Mouse (Mus musculus): ENCODE measurements at regions not wholly inside any gene's neighbourhood (a gene's known extent, or its start where the extent isn't known, plus 50 kb on each side); places are given as distances from the start of the nearest gene placed in this dataset.

DNA sequence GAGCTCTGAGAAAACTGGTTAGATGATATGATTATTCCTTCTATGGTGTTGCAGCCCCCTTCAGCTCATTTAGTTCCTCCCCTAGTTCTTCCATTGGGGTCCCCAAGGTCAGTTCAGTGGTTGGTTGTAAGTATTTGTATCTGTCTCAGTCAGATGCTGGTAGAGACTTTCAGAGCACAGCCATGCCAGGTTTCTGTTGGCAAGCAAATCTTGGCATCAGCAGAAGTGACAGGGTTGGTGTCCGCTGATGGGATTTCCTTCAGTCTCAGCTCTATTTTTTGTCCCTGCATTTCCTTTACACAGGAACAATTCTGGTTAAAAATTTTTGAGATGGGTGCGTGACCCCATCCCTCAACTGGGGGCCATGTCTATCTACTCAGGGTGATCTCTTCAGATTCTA lies 55.3 kb upstream of the Spaca1 start:
- no peak for DNase-seq

DNA sequence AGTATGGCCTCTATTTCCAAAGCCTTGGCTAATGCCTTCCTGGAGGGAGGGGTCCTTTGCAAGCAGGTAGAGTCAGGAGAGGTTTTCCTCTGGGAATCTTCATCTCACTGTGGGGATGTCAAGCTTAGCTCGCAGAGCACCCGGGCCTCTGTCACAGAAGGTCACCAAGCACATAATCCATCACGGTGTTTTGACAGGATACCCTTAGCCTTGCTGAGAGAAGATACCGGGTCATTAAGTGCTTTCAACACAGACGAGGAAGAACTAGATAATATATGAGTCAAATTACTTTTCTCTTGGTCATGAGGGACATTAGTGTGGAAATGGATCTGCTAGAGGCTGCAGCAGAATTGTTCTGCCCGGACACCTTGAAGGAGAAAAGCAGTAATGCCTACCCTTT lies 64.3 kb upstream of the Spaca1 start:
- no peak for DNase-seq

DNA sequence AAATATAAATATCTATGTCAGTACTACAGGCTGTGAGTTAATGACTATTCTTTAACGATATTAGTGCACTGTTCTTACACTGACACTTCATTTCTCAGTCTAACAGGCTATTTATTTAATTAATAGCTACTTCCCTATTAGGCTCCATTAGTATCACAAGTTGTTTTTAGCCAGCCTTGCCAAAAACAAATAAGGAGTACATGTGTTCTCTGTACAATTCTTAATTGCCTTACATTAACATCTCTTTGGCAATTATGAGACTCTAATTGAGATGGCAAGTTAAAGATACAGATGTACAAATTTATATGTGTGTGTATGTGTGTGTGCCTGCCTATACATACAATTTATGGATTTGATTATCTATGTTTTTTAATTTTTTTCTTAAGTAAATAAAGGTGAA lies 67.1 kb upstream of the Spaca1 start:
- no peak for DNase-seq

DNA sequence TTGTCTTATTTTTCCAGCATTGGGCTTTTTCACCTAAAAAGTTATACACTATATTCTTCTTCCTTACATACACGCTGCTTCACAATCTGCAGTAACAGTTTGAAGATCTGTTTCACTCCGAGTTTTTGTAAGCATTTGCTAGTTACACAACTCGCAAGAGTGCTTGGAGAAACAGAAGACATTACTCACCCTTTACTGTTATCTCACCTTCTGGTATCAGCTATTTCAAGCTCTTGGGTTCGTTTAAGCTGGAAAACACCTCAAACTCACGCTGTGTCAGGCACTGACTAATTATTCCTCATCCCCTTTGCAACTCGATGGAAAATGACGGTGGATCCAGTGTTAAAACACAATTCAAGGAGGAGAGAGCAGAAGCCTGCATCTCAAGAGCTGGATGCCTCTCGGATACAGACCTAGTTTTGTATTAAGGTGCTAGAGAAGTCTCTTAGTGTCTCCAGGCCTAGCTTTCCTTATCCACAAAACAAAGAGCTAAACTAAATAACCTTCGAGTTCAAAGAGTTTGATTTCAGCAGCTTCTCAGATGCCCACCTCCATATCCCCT lies 73.0 kb upstream of the Spaca1 start:
- DNase-seq, result no peak

DNA sequence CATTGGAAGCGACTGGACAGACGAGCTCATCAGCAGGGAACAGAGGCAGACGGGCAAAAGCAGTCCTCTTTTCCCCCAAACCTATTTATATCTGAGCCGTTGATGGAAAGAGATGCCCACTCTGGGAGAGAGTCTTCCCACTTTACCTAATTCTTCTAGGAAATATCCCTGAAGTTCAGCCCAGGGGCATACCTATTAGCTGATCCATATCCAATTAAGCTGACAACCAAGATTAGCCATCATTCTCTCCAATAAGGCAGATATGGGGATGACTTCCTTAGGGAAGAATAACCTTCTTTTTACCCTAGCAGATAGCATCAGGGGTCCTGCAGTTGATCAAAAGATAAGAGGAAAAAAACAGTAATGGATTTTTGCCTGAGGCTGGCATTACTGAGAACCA lies 78.2 kb upstream of the Spaca1 start:
- no peak for DNase-seq

DNA sequence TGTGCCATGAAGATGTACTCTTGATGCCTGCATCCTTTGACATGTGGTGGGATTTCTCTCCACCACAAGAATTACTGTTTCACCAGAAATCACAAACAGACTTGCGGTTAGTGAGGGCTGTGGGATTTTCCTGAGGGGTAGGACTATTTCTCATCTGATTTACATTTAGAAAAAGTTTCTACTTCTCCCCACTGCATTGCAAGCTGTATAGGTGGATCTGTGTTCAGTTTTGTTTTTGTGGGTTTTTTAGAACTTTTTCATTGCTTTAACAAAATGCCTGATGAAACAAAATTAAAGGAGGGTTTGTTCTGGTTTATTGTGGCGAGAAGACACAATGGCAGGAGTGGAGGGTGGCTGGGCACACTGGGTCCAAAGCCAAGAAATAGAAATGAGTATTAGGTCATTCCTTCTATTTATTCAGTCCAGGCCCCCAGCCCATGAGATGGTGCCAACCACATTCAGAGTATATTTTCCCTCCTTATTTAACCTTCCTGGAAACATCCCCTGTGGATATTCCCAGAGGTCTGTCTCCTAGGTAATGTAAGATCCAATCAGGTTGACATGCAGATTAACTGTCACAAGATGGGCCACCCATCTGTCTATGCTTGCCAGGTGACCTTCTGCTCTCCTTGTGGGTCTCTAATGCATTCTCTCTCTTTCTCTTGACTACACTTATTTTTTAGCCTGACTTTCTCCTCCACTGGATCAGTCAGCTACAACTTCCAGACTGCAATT lies 96.3 kb upstream of the Spaca1 start:
- DNase-seq, result no peak

DNA sequence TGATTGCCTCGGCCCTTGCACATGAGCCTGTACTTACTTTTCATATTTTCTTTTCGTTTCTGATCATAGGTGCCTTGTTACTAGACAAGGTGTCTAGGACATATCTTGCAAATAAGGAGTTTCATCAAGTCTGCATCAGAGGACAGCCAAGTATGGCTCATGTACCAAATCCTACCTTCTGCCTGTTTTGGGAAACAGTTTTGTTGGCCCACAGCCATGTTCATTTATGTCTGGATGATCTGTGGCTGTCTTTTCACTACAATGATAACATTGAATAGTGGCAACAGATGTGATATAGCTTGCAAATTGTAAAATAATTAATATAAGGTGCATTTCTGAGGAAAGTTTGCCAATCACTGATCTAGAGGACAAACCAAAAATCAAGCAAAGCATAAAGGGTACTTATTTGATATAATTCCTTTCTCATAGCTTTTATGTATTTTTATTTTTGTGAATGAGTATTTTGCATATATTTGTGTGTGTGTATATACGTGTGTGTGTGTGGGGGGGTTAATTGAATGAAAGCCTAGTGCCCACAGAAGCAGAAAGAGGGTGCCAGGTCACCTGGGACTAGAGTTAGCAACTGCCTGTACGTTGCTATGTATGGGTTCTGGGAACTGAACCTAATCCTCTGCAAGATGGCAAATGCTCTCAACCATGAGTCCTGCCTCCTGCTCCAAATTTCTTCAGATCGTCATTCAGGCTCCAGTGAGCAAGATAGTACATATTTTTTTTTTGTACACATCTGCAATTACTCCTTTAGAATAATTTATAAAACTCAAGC lies 99.2 kb upstream of the Spaca1 start:
- DNase-seq, result no peak

DNA sequence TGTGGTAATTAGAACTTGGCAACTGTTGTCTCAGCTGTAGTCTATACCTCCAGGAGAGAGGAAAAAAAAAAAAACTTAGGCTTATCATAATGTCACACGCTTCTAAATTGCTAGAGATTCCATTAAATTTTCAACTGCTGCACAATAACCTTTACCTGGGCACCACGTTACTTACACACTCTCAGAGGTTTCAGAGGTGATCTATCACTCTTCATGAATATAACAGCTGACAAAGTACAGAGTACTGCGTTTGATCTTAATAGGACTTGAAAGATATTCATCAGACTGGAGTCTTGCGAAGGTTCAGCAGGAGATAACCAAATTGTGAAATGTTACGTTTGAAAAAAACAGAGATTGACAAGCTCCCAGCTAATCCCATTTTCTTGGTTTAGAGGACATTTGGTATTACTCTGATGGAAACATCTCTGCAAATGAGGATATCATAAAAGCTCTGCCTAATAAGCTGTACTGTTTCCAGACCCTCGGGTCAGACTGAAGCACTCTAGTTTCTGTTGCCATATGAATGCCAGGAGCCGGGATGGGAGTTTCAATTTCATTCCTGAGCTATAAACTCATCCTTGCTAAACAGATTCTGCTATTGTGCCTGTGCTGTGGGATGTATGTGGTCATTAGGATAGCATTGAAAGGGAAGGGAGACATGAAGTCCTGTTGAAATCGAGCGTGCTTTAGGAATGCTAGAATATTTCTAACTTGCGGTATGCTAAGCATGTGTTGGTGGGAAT lies 101.8 kb upstream of the Spaca1 start:
- DNase-seq, result no peak

DNA sequence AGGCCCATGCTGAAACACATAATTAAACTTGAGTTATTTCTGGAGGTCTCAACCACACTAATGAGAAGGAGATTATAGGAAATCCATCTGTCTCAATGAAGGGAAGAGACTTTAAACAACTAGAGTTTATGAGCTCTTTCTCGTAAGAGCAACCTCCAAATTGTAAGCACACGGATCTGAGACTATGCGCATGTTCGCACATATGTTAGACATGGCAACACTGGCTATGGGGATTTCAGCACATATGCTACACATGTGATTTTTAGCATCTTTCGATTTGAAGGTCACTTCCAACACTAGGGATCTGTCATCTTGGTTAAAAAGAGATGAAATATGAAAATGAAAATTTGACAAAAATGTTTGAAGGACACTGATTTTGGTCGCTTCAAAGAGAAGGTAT lies 105.5 kb upstream of the Spaca1 start:
- DNase-seq, result no peak

DNA sequence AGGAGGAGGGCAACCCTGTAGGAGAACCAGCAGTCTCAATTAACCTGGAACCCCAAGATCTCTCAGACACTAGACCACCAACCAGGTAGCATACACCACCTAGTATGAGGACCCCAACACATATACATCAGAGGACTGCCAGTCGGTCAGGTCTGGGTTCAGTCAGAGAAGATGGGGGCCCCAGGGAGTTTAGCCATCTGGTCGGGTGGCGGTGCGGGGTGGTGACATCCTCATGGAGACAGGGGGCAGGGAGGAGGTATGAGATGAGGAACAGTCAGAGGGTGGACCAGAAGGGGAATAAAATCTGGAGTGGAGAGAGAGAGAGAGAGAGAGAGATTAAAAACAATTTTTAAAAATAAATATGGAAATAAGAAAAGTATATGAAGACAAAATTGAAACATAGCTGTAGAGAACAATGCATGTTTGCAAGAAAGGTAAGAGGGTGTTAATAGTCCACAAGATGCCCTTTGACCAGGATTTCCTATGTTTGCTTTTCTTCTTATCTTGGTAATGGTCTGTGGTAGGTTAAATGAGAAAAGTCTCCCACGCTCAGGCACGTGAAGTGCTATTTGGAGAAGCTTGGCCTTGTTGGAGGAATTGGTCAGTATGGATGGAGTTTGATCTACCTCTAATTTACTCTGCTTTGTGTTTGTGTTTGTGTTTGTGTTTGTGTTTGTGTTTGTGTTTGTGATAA lies 108.0 kb upstream of the Spaca1 start:
- no peak for DNase-seq

DNA sequence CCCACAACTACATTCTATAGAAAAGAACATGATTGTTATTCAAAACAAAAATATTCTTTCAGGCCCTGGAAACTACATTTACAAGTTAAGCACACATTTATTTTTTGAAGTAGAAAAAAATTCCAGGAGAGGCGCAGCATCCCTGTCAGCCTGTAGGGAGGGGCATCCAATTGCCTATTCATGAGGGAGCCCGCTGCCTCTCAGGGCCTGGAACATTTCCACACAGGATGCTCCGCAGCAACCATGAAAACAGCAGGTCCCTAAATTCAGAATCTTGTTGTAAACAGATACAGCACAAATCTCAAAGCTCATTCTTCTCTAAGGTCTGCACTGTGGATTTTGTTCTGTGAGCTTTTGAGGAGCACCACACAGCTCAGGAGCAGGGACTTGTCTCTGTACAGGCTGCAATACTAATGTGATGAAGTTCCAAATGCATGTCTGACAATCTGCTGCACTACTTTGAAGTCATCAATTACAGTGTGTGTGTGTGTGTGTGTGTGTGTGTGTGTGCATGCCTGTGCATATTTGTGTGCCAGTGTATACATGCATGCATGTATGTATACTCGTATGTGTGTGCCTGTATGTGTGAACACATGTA lies 121.4 kb upstream of the Spaca1 start:
- DNase-seq, result no peak

DNA sequence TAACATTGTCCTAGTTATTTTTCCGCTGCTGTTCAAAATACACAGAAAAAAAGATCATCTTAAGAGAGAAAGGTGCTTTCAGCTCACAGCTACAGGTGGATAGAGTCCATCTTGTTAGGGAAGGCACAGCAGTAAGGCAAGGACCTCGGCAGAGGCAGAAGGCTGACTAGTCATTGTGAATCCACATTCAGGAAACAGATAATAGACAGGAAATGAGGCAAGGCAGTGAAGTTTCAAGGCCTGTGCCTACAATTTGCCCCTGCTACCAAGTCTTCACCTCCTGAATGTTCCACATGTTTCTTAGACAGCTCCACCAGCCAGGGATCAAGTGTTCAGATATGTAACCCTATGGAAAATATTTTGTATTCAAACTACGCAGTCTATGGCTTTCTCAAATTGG lies 122.0 kb upstream of the Spaca1 start:
- DNase-seq, result no peak

DNA sequence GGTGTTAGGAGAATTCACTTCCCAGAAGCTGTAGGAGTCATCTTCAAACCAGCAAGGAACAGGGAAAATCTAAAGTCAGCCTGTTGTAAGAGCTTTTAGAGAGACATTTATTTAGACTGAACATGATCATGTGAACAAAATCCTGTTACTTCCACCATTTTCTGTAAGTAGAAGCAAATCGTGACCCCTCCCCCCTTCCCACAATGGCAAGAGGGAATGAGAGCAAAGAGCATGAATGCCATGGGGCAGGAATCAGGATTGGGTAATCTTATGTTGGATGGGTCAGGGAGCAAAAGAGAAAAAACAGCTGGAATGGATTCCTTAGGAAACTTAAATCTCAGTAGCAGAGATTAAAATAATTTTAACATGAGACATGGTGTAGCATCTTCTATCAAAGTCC lies 127.4 kb upstream of the Spaca1 start:
- DNase-seq, result no peak

DNA sequence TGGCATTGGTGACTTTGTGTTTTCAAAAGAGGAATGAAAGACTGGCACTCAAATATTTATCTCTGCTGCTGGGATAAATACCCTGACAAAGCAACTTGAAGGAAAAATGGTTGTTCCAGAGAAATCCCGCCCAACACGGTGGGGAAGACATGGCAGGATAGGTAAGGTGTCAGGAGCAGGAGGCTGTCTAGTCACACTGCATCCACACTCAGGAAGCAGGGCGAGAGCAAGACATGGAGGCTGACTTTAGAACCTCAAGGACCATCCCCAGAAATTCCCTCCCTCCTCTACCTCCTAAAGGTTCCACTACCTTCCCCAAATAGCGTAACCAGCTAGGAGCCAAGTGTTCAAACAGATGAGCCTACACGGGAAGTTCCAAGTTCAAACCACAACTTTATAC lies 136.5 kb upstream of the Spaca1 start:
- DNase-seq, result no peak

DNA sequence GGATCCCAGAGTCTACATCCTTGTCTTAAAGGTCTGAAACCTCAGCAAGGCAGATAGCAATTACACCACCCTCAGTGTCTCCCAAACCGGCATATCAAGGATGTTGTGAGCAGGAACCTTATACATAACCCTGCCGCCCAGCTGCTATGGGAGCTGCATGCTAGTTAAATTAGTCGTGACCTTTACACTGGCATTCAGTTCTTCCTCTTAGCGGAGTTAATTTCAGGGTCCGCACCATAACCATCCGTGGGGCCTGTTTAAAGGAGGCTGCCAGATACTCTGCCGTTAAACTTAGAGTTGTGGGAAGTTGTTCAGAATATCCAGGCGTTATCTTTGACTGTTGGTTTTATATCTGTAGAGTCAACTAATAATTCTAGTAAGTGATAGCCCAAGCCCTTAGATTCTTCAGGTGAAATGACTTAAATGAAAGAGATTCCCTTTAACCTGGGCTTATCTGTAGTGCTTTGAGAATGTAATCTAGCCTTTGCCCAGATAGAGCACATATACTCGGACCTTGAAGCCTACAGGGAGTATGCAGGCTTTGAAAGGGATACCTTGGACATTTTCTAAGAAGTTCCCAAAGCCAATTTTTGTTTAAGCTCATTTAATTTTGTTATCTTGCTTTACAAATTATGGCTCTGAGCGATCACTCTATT lies 153.3 kb upstream of the Spaca1 start:
- DNase-seq, result no peak

DNA sequence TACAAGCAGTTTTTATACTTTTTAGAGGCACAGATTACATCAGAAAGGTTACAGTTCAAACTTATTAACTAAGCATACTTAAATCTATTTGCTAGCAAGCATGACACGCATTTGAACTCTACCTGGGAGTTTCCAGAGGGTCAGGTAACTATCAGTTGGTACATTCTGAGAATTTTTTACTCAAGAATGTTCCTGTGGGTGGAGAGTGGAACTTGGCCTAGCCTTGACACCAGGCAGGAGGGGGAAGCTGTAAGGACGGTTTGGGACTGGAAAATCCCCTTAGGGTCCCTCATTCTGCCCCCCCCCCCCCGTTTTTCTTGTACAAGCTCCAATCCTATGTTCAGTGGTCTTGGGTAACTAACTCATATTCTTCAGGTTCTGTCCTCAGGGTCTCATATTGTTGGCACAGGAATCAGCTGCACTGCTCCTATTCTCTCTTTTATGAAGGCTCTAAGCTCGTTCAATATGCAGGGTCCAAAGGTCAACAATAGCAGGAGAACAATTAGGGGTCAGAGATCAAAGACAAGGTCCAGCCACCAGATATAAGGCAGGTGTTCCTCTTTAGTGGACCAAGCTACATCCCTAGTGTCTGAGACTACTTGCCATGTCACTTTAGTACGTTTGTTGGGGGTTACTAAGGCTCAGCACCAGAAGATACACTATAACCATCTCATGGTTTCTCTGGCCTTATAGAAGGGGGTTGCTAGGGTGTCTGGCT lies 159.3 kb upstream of the Spaca1 start:
- DNase-seq, result no peak

DNA sequence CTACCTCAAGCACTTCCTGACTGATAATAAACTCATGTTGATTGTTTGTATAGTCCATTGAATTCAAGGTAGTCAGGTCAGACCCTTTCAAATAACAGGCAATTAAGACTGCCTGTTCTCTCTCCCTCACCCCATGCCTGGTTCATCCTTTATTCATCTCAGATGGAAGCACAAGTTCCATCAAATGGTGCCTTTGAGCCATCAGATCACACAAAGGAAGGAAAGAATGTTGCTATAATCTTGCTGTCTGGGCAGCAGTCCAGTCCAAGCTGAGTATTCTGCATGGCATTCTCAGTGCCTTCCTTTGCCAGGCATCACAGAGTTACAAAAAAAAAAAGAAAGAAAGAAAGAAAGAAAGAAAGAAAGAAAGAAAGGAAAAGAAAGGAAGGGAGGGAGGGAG lies 163.7 kb upstream of the Spaca1 start:
- DNase-seq, result no peak

DNA sequence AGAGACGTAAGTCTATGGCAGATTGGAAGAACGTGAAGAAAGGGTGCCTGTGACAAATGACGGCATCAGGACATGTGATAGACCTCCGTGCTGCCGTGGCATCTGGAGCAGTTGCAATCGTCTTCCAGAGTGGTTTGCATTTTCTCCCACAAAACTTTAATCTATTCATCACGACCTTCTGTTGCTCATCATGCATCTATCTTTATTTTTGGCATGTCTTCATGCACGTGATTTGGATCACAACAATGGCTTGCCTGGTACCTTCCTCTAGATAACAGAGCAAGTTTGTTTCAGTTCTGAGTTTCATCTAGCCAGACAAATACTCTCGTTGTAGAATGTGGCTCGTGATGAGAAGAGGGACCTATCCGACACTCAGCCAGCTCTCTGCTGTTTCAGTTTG lies 164.4 kb upstream of the Spaca1 start:
- no peak for DNase-seq

DNA sequence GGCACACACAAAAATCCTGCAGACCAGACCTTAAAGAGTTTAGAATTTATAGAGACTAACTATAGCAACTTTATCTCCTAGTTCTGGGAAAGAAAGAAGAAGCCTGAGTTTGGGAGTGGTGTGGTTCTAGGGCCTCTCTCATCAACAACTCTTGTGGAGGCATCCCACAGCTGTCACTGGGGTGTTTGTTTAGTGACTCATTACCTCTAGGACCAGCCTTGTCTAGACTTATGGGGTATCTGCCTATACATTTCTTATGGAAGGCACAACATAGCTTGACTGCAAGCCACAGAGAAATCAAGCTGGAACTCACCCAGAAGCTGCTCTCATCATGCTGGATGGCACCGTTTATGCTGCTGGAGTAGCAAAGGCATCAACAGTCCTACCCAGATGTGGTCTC lies 171.9 kb upstream of the Spaca1 start:
- no peak for DNase-seq

DNA sequence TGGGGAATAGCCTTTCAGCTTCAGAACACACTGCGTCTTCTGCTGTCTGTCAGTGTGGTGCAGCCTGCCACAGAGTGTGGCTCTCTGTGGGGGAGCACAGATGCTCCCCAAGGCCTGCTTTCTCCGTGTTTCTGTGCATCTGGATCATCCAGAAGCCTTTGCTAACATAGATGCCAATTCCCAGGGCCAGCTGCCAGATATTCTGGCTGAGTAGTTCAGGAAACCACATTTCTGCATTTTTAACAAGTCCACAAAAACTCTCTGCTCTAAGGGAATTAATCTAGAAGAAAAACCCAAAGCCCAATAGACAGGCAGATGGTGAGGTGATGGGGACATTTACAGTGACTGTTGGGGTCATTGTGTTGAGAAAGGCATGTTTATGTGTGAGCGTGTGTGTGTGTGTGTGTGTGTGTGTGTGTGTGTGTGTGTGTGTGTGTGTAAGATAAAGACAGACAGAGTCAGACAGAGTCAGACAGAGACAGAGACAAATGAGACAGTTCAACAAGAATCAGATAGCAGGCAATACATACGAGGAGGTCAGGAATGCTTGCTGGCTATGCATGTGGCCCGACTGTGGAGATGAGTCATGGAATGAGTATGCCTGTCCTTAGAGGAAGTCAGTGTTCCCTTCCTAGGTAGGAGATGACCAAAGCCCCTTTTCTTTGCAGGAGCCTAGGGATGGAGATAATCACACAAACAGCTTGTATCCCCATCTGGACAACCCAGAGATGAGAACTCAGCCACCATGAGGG lies 176.3 kb upstream of the Spaca1 start:
- no peak for DNase-seq

DNA sequence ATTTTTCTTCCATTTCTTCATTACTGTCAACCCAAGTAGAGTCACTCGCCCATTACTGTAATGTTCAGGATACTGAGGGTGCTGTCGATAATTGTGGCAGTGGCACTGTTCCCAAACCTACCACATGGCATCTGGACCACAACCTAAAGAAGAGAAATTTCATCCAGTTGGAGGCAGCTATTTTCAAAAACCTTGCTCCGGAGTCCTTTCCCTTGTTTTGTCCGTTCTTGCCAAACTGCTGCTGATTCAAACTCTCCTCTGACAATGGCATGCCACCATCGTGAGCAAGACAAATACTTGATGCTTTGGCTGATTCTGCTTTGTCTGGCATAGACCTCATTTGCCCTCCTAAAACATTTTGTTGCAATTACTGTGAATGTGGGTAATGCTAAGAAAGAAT lies 176.9 kb upstream of the Spaca1 start:
- no peak for DNase-seq

All from cerebellum, adult 8-10 months (tissue).